Mouse (Mus musculus) lung, embryonic 16.5 days (tissue): ENCODE results near the gene 6030452D12Rik. TPM values are rescaled to one million over a fixed set of nuclear protein-coding genes. Genes with fewer than 3 reads are reported as not detected.

ENCODE experiments used
- ATAC-seq: fragments of 200-750 bp; cut with Nextera tagmentation; 2 replicates; pipeline ENCODE4 v1.8.0; 2017; ENCODE audit warnings: low read depth, mild to moderate bottlenecking, moderate library complexity
- H3K27ac ChIP-seq: fragments of 300-500 bp; sonication (generic); 2 replicates; pipeline ENCODE4 v1.5.1; 2014; ENCODE audit warnings: mild to moderate bottlenecking, control low read depth, low read length
- H3K27me3 ChIP-seq: fragments of 300-500 bp; sonication (generic); 2 replicates; pipeline ENCODE4 v1.6.1; 2014; ENCODE audit warnings: low read depth, low read length, mixed read lengths; ENCODE audit not compliant: control insufficient read depth, insufficient read depth
- H3K36me3 ChIP-seq: fragments of 300-500 bp; sonication (generic); 2 replicates; pipeline ENCODE4 v1.6.1; 2014; ENCODE audit warnings: low read length; ENCODE audit not compliant: control insufficient read depth, insufficient read depth
- H3K4me1 ChIP-seq: fragments of 300-500 bp; sonication (generic); replicated peaks from 2 replicates; pipeline ENCODE4 v1.6.1; 2014; ENCODE audit warnings: low read length, mixed read lengths; ENCODE audit not compliant: control insufficient read depth, insufficient read depth
- H3K4me2 ChIP-seq: fragments of 300-500 bp; sonication (generic); 2 replicates; pipeline ENCODE4 v1.6.1; 2014; ENCODE audit warnings: low read depth, low read length, control low read depth
- H3K4me3 ChIP-seq: fragments of 300-500 bp; sonication (generic); 2 replicates; pipeline ENCODE4 v1.5.1; 2014; ENCODE audit warnings: mild to moderate bottlenecking, low read length, control low read depth
- H3K9ac ChIP-seq: fragments of 300-500 bp; sonication (generic); 2 replicates; pipeline ENCODE4 v1.6.1; 2014; ENCODE audit warnings: low read length, control low read depth
- H3K9me3 ChIP-seq: fragments of 300-500 bp; sonication (generic); 2 replicates; pipeline ENCODE4 v1.6.1; 2016; ENCODE audit warnings: low read length; ENCODE audit not compliant: control insufficient read depth
- WGBS: fragments of 180-500 bp; shearing (Covaris S2); extraction: QIAGEN DNeasy Blood & Tissue Kit; methylation state at CpG from one replicate; pipeline ENCODE4 v1.1.7; 2014; 5-methylcytosine and 5-hydroxymethylcytosine counted together
- polyA plus RNA-seq: library from polyadenylated mRNA; unstranded; fragments of >200 nt; fragmentation: Nextera tagmentation; extraction: Ambion mirVana; gene quantifications from 2 replicates; pipeline ENCODE4 v1.2.1, GENCODE M21; 2015

6030452D12Rik gene
- polyA plus RNA-seq, 1 experiment from 2014 or later = not detected

- Histone ChIP-seq H3K9ac (no peak overlapping the region), H3K27me3 (no peaks in the 10 kb centered on the region), H3K4me2 (no peak overlapping the region), H3K27ac (no peak overlapping the region), H3K4me3 (no peak overlapping the region), H3K4me1 (no peaks in the 10 kb centered on the region), H3K36me3 (no peaks in the 10 kb centered on the region), H3K9me3 (no peaks in the 10 kb centered on the region)
- WGBS = 86% methylated on average over 7 of the region's 7 CpGs
- ATAC-seq = no peak
Measured at GRCm38 (mm10) chr8:106546746-106547145, 46.4 kb downstream of the 6030452D12Rik start.

GRCm38 (mm10) chr8:106548366-106548936 is 48.1 kb downstream of the 6030452D12Rik start:
- Histone ChIP-seq H3K4me2 (no peak overlapping the region), H3K27ac (no peak overlapping the region), H3K4me1 (no peaks in the 10 kb centered on the region), H3K9ac (no peak overlapping the region), H3K36me3 (peaks cover 4% of the 10 kb centered on the region; the same call in 1 of the 2 replicates), H3K27me3 (no peaks in the 10 kb centered on the region), H3K9me3 (no peaks in the 10 kb centered on the region), H3K4me3 (no peak overlapping the region)
- 78% methylated on average over 10 of the region's 10 CpGs for WGBS
- ATAC-seq = no peak

GRCm38 (mm10) chr8:106550906-106551305 is 50.6 kb downstream of the 6030452D12Rik start:
- H3K4me3 ChIP-seq = no peak overlapping the region
- H3K27me3 ChIP-seq = no peaks in the 10 kb centered on the region
- H3K9ac ChIP-seq = no peak overlapping the region
- ATAC-seq = no peak
- H3K4me1 ChIP-seq = no peaks in the 10 kb centered on the region
- H3K4me2 ChIP-seq = no peak overlapping the region
- no peak overlapping the region for H3K27ac ChIP-seq
- H3K9me3 ChIP-seq = 0 out of 2 replicates have a peak, but pooled peaks cover 3% of the 10 kb centered on the region
- peaks cover 10% of the 10 kb centered on the region for H3K36me3 ChIP-seq
- WGBS = 97% methylated on average over 1 of the region's 1 CpGs

- Histone ChIP-seq H3K9me3 (0 out of 2 replicates have a peak, but pooled peaks cover 3% of the 10 kb centered on the region), H3K27ac (no peak overlapping the region), H3K4me2 (no peak overlapping the region), H3K36me3 (peaks cover 10% of the 10 kb centered on the region), H3K4me1 (no peaks in the 10 kb centered on the region), H3K27me3 (no peaks in the 10 kb centered on the region), H3K9ac (no peak overlapping the region), H3K4me3 (no peak overlapping the region)
- ATAC-seq = no peak
- WGBS = 96% methylated on average over 5 of the region's 5 CpGs
Measured at GRCm38 (mm10) chr8:106554011-106554410, 53.7 kb downstream of the 6030452D12Rik start.

GRCm38 (mm10) chr8:106556068-106556645 is 55.8 kb downstream of the 6030452D12Rik start:
- WGBS = 64% methylated on average over 6 of the region's 7 CpGs
- H3K9ac ChIP-seq = no peak overlapping the region
- no peak overlapping the region for H3K27ac ChIP-seq
- H3K36me3 ChIP-seq = peaks cover 10% of the 10 kb centered on the region
- H3K4me3 ChIP-seq = no peak overlapping the region
- peaks cover under 1% of the 10 kb centered on the region for H3K4me1 ChIP-seq
- no peaks in the 10 kb centered on the region for H3K27me3 ChIP-seq
- no peak for ATAC-seq
- H3K9me3 ChIP-seq = 0 out of 2 replicates have a peak, but pooled peaks cover 3% of the 10 kb centered on the region
- H3K4me2 ChIP-seq = no peak overlapping the region

Other genes with a start within 250 kb of the 6030452D12Rik start
- 1.9 and 2.6 TPM in 2 replicates for gene Smpd3, start 162.5 kb upstream of the 6030452D12Rik start, polyA plus RNA-seq
- 16.0 and 17.1 TPM in 2 replicates for gene Zfp90, start 85.2 kb upstream of the 6030452D12Rik start, polyA plus RNA-seq
- 20.1 and 20.7 TPM in 2 replicates for gene Cdh3, start 10.4 kb downstream of the 6030452D12Rik start, polyA plus RNA-seq
- gene Gm10073, start 72.9 kb downstream of the 6030452D12Rik start, polyA plus RNA-seq = 10.5 and 19.9 TPM in 2 replicates
- gene Cdh1, start 102.8 kb downstream of the 6030452D12Rik start, polyA plus RNA-seq = 157 and 162 TPM in 2 replicates
- gene Tango6, start 182.5 kb downstream of the 6030452D12Rik start, polyA plus RNA-seq = 10.2 and 10.5 TPM in 2 replicates